Mouse (Mus musculus): ENCODE measurements around the gene Klhdc8a.

Gene Klhdc8a

DNA sequence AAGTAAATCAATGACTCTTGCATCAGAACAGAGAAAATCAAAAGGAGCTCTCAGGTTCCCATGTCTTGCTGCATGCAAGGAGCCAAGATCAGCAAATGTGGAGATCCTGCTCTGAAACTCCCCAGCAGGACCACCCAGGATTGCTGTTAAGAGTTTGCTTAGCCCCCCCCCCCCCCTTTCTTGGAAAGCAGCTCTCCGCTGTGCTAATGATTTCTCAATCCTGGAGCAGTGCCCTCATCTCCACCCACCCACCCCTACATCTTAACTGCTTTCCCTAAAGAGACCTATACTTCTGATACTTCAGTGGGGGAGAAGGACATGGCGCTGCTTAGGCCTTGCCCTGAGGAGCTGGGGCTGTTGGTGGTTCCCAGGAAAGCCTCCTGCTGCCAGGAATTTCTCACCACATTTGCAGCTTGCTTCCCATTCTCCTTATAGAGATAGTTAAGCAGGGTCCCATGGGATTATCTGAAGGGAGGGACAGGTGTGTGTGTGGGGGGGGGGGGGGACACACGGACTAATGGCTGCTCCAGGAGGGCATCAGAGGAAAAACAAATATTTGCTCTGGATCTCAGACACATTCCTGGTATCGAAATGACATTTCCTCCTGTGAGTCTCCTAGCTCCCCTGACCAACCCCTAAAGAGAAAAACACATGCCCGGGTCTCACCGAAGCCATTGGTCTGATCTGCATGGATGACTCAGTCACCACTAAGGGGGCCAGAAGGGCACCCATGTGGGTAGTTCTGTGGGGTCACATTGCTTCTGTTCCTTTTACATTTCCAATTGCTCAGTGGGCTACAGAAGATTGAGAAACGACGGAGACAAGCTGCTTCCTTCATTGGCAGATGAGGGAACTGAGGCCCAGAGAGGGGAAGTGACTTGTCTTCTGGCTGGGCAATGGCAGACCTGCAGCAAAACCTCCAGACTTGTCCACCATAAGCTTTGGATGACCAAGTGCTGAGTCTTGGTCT lies 19.8 kb downstream of the Klhdc8a start:
- DNase-seq (ENCODE audit: low spot score): no peak

- DNase-seq (ENCODE audit: low spot score): no peak
These were observed 20.8 kb downstream of the Klhdc8a start for GRCm38 (mm10) chr1:132319242-132319641.

DNA sequence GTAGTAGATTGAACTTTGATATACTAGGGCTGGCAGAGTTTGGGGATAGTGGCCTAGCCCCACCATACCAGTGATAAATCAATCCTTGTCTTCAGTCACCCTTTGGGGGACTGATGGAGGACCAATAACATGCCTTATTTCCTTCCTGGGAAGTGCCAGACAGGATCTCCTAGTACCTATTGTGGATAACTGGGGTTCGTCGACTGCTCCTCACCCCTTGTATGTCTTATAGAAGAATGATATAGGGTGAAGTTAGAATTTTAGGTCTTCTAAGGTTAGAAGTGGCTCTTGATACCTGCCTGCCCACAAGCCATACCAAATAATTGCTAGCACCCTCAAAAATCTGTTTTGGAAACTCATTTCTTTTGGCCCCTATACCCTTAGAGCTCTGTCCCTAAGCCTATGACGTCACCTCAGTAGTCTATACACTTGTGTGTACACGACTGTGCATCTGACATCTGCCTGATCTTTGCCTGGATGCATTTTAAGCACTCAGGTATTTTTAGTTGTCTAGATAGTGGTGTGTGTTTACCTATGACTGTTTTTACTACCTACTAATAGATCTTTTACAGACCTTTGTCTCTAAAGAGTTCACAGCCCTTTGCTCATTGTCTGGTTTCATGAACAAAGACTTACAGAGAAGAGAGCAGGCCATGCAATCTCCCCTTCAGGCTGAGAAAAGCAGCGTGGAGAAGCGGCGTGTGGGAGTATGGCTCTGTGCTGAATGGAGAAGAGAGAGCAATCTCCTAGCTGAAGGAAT lies 23.6 kb downstream of the Klhdc8a start:
- DNase-seq (ENCODE audit: low spot score): no peak

GRCm38 (mm10) chr1:132322711-132323542 lies 24.5 kb downstream of the Klhdc8a start:
- no peak for DNase-seq (ENCODE audit: low spot score)

GRCm38 (mm10) chr1:132326777-132327176 lies 28.4 kb downstream of the Klhdc8a start:
- no peak for DNase-seq (ENCODE audit: low spot score)

DNA sequence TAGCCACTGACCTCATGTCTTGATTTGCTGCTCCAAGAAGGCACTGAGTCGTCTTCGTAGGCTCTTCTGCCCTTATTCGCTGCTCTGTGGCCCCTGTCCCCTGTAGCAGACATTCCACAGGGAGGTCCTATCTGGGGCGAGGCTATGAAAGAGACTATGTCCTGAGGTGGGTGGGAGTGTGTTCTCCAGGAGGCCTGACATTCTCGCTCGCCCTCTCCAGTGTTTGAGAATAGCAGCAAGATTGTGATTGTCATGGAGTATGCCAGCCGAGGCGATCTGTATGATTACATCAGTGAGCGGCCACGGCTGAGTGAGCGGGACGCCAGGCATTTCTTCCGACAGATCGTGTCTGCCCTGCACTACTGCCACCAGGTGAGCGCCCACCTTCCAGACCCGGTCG lies 29.1 kb downstream of the Klhdc8a start:
- DNase-seq (ENCODE audit: low spot score): no peak

DNA sequence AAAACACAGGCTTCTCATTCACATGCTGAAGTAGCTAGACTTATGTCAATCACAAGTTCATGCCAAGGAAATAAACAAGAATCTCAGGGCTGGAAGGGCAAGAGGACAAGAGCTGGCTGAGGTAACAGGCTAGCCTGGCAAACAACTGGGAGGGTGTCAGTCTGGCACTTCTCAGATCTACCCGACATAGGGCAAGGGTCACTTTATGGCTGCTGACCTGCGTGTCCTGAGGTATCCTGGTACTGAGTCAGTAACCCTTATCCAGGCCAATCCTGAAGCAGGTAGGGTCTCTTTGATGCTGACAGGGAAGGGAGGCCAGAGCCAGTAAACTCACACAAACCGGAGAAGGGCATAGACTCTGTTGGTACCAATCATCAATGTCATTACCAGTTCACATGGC lies 30.1 kb downstream of the Klhdc8a start:
- no peak for DNase-seq (ENCODE audit: low spot score)

DNA sequence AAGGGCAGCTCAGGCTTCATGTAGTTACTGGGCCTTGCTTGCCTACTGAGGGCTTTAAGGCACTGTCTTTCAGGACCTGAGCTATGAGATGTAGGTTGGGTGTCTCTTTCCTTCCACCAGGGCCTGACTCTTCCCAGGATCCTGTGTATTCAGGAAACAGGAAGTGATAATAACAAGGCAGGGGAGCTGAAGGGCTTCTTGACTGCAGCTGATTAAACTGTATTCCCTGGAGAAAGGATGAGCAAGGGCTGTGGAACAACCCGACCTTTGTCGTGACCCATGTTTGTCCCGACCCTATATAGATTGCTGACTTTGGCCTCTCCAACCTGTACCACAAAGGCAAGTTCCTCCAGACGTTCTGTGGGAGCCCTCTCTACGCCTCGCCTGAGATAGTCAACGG lies 31.2 kb downstream of the Klhdc8a start:
- no peak for DNase-seq (ENCODE audit: low spot score)

DNA sequence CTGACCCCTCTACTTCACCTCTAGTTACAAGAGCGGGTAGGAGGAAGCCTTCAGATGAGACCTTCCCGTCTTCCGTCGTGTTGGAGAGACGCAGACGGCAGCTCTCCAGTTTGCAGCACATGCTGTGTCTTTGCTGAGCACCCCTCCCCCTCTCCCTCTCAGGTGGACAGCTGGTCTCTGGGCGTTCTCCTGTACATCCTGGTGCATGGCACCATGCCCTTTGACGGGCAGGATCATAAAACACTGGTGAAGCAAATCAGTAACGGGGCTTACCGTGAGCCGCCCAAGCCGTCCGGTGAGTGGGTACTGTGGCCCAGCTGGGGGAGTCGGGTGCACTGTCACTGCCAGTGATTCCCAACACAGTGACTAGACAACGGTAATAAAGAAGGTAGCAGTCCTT lies 32.0 kb downstream of the Klhdc8a start:
- no peak for DNase-seq (ENCODE audit: low spot score)

DNA sequence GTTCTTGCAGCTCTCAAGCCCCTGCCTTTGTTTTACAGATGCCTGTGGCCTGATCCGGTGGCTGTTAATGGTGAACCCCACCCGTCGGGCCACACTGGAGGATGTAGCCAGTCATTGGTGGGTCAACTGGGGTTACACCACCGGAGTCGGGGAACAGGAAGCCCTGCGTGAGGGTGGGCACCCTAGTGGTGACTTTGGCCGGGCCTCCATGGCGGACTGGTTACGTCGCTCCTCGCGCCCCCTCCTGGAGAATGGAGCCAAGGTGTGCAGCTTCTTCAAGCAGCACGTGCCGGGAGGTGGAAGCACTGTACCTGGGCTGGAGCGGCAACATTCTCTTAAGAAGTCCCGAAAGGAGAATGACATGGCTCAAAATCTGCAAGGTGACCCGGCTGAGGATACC lies 32.9 kb downstream of the Klhdc8a start:
- no peak for DNase-seq (ENCODE audit: low spot score)

GRCm38 (mm10) chr1:132333201-132333600 lies 34.8 kb downstream of the Klhdc8a start:
- DNase-seq (ENCODE audit: low spot score): no peak

DNA sequence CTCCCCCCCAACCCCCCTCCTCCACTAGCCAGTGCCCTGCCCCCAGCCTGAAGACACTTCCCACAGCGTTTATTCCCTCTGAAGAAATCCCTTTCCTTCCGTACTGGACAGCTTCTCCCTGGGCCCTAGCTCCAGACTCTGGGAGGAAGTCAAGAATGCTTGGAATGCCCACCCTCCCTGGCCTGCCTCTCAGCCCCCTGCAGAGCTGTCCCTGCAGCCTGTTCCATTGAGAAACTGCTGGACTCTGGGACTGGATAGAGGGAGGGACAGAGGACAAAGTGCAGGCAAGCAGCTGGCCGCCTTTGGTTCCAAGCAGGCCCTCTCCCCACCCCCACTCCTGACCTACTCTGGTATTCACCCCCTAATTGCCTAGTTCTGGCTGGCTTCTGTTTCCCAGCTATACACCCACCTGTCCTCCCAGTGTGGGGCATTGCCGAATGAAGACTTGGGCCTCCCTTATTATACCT lies 35.3 kb downstream of the Klhdc8a start:
- DNase-seq (ENCODE audit: low spot score): no peak

DNA sequence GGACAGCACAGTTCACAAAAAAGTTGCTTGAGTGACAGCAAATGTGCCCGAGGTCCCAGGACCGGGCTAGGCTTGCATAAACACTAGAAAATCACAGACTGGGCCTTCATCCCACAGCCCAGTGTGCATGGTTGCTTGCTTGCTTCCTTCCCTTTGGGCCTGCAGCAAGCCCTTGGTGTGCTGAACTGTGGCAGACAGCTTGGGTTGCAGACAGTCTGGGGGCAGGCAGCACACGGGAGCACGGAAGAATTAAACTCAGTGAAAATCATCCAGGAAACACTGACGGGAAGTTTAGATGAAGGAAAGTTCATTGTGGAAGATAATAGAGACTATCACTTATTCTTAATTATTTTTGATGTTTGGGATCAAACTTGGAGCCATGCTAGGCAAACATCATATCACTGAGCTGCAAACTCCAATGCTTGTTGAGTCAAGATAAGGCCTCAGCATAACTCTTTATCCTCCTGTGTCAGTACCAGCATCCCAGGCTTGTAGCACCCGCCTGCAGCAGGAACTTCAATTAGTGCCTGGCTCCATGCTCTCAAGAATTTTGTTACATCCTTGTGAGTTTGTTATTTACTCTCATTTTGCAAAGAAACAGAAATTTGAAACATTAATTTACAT lies 35.9 kb downstream of the Klhdc8a start:
- DNase-seq (ENCODE audit: low spot score): no peak

DNA sequence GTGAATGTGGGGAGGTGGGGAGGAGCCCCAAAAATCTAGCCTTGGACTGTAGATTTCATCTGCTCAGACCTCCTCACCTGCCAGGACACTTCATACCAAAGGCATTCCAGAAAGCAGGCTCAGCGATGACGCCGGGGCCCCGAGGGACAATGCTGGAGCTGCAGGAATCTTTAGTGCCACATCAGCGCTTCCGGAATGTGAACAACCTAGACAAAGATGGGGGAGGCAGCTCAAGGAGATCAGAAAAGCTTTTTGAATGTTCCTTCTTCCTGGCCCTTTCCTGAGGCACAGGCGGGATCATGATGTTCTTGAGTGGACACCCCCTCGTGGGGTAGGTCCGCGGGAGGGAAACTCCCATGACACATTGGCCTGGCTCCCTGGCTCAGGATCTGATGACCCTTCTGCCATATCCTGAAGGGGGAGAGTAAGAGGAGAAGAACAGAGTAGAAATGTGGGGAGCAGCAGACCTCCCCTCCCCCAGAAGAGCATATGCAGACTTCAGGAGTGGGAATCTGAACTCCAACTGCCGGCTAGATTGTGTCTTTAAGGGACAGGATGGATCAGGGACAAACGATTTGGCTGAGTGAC lies 37.0 kb downstream of the Klhdc8a start:
- no peak for DNase-seq (ENCODE audit: low spot score)

DNA sequence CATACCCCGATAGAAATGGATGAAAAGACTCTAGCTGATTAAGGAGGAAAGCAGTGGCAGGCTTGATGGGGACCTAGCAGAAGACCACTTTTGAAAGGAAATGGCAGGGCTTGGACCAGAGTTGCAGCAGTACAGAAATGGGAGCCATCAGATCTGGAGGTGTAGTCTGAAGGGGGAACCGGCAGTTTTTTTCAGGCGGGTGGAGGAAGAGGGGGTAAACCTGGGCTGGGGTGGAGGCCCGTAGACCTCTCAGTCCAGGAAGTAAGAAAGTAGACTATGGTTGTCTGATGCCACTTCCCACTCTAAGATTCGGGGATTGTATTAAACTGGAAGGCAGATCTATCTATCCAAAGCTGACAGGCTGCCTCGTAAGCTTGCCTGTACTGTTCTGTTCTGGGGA lies 38.5 kb downstream of the Klhdc8a start:
- no peak for DNase-seq (ENCODE audit: low spot score)

DNA sequence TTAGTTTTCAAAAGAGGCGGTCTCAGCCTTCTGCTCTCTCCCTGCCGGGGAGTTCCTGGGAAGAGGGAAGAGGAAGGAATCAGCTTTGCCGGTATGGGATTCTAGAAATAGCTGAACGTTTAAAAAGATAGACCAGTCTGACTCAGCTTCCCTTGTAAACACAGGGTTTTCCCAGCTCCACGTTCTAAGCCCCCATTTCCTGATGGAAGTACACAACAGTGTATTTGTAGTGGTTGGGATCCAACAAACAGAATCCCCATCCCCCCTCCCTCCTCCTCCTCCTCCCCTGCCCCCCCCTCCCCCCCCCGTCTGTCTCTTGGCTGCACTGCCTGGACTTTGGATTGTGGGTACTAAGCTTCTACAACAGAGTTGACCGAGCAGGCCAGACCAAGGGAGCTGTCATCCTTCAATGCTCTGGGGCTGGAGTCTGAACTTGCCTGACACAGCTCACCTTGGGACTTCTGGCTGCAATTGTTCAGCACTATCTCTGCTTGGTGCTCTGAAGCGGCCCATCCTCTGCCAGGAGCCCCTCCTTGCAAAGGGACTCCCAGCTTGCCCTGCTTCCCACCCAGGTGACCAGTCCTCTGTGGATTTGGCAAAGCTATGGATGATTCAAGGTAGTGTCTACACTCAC lies 39.7 kb downstream of the Klhdc8a start:
- no peak for DNase-seq (ENCODE audit: low spot score)

DNA sequence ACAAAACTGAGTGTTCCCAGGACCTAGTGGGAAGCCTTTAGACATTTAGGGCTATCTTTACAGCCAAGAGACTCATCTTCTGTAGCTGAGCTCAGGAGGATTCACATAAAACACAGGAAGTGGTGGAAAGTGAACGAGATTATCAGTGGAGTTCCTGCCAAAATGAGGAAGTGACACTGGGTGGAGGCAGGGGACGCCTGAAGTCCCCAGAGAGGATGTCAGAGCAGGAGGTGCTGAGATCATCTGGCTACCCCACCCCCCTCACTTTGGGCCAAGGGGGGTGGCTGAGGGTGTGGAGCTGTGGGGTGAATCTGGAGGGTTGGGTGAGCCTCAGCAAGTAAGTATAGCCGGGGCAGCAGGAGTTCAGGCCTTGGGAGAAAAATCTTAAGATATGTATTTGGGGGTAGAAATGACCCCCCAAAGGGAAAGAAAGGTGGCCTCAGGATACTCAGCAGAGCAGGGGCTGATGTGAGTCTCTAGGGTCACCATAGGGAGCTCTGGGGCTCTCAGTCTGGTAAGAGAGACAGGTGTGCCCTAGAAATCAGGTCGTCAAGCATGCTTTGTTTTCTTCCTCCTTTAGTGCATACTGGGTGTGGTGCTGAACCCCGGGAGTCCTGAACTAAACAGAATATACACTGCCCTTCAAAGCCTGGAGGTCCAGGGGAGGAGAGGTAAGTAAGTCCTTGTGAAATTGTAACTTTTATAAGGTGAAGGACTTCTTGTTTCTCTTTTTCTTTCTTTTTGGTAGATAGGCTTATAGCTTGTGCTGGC lies 43.5 kb downstream of the Klhdc8a start:
- DNase-seq (ENCODE audit: low spot score): peak; percentile 69

- no peak for DNase-seq (ENCODE audit: low spot score)
These were observed 44.1 kb downstream of the Klhdc8a start for GRCm38 (mm10) chr1:132342518-132342917.

DNA sequence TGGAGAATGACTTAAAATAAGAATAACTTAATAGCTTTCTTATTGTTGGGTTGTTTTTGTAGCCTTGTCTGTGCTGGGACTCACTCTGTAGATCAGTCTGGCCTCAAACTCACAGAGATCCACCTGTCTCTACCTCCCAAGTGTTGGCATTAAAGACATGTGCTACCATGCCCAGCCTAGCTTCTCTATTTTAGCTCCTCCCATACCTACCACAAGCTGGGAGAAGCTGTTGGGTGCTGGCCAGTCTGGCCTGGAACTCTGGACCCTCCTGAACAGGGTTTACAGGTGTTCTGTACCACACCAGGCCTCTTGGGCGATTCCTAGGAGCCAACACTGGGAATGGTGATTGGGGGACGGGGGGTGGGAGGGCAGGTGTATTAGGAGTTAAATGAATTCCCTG lies 44.8 kb downstream of the Klhdc8a start:
- no peak for DNase-seq (ENCODE audit: low spot score)

GRCm38 (mm10) chr1:132343656-132344055 lies 45.2 kb downstream of the Klhdc8a start:
- no peak for DNase-seq (ENCODE audit: low spot score)

Data from spleen, adult 12 weeks (tissue).